Mouse (Mus musculus): ENCODE data around the gene Nup62.

- TF ChIP-seq CTCF (IDR thresholded peaks at IDR 0.05; ENCODE audit: extremely low read depth, insufficient read depth, low read length) (no peak), POLR2A (IDR thresholded peaks at IDR 0.05; ENCODE audit: extremely low read depth, insufficient read depth, low read length) (no peak)
Measured at GRCm38 (mm10) chr7:44870614-44871013, 54.7 kb downstream of the Nup62 start.

Measured in cortical plate, adult 2 months (tissue).